Mouse (Mus musculus) c-Kit-positive CD71-negative TER-119-negative erythroid progenitor cells, embryonic 14.5 days (primary cell): ENCODE measurements around the gene Taf4.

ENCODE experiments used
- DNase-seq: peaks from one replicate; pipeline ENCODE4 v3.0.0-alpha.2; 2013; ENCODE audit warnings: low read depth

Taf4 gene

GRCm38 (mm10) chr2:179982715-179983114 lies 6.3 kb upstream of the Taf4 start:
- DNase-seq: no peak

GRCm38 (mm10) chr2:179980616-179981015 lies 4.2 kb upstream of the Taf4 start:
- no peak for DNase-seq

- DNase-seq: no peak
These were observed 3.4 kb upstream of the Taf4 start for GRCm38 (mm10) chr2:179979836-179980235.

GRCm38 (mm10) chr2:179978250-179978649 lies 1.8 kb upstream of the Taf4 start:
- DNase-seq: no peak

GRCm38 (mm10) chr2:179977344-179978025 lies 1.0 kb upstream of the Taf4 start:
- DNase-seq: no peak

- no peak for DNase-seq
These were observed 185 bp downstream of the Taf4 start for GRCm38 (mm10) chr2:179976295-179976627.

GRCm38 (mm10) chr2:179975851-179976250 lies 595 bp downstream of the Taf4 start:
- no peak for DNase-seq

GRCm38 (mm10) chr2:179974651-179975471 lies 1.6 kb downstream of the Taf4 start:
- DNase-seq: no peak

GRCm38 (mm10) chr2:179973871-179974628 lies 2.4 kb downstream of the Taf4 start:
- no peak for DNase-seq

GRCm38 (mm10) chr2:179972406-179972805 lies 4.0 kb downstream of the Taf4 start:
- no peak for DNase-seq

GRCm38 (mm10) chr2:179971891-179972290 lies 4.6 kb downstream of the Taf4 start:
- DNase-seq: no peak

- DNase-seq: no peak
These were observed 7.3 kb downstream of the Taf4 start for GRCm38 (mm10) chr2:179969137-179969536.

GRCm38 (mm10) chr2:179967633-179968032 lies 8.8 kb downstream of the Taf4 start:
- no peak for DNase-seq

GRCm38 (mm10) chr2:179961420-179961819 lies 15.0 kb downstream of the Taf4 start:
- no peak for DNase-seq

GRCm38 (mm10) chr2:179960327-179960726 lies 16.1 kb downstream of the Taf4 start:
- DNase-seq: no peak

GRCm38 (mm10) chr2:179959391-179959790 lies 17.1 kb downstream of the Taf4 start:
- DNase-seq: no peak

- DNase-seq: no peak
These were observed 24.6 kb downstream of the Taf4 start for GRCm38 (mm10) chr2:179951542-179952524.

GRCm38 (mm10) chr2:179948820-179949219 lies 27.6 kb downstream of the Taf4 start:
- no peak for DNase-seq

GRCm38 (mm10) chr2:179947607-179948006 lies 28.8 kb downstream of the Taf4 start:
- DNase-seq: no peak

GRCm38 (mm10) chr2:179946496-179946895 lies 29.9 kb downstream of the Taf4 start:
- no peak for DNase-seq

GRCm38 (mm10) chr2:179945051-179945450 lies 31.4 kb downstream of the Taf4 start:
- no peak for DNase-seq

GRCm38 (mm10) chr2:179941696-179942095 lies 34.8 kb downstream of the Taf4 start:
- DNase-seq: no peak
